Mouse (Mus musculus) spleen, adult 2 months (tissue): Measurements from ENCODE around the gene Cherp.

Experiments
- CTCF ChIP-seq: fragments of 200-500 bp; IDR thresholded peaks from 2 replicates; pipeline ENCODE4 v1.5.1; 2011; ENCODE audit warnings: mild to moderate bottlenecking, inconsistent platforms; ENCODE audit not compliant: insufficient read depth, insufficient read length, insufficient replicate concordance; ENCODE audit errors: extremely low read depth
- POLR2A ChIP-seq: fragments of 200-500 bp; IDR thresholded peaks from 2 replicates; pipeline ENCODE4 v1.6.1; 2011; ENCODE audit warnings: low read depth, low read length, inconsistent platforms

GRCm38 (mm10) chr8:72453904-72454303 lies 21.1 kb downstream of the Cherp start:
- no peak for TF ChIP-seq POLR2A
- TF ChIP-seq CTCF = no peak
